Mouse (Mus musculus) lung, postnatal 0 days (tissue): ENCODE results near the gene Plpp3.

Experiments
- CTCF ChIP-seq: IDR thresholded peaks from 2 replicates; pipeline ENCODE4 v1.5.1; 2016; ENCODE audit warnings: antibody characterized with exemption, mild to moderate bottlenecking
- EP300 ChIP-seq: IDR thresholded peaks from 2 replicates; pipeline ENCODE4 v1.6.1; 2016; ENCODE audit warnings: antibody characterized with exemption, mild to moderate bottlenecking, control low read depth

- TF ChIP-seq CTCF, result no peak
- no peak for TF ChIP-seq EP300
These were observed 83.1 kb downstream of the Plpp3 start for GRCm38 (mm10) chr4:105240233-105240632.
